Mouse (Mus musculus) adrenal gland, postnatal 0 days (tissue): Measurements from ENCODE around the gene Rbm14. TPM values are rescaled to one million over a fixed set of nuclear protein-coding genes. Genes with fewer than 3 reads are reported as not detected.

Experiments
- polyA plus RNA-seq: library from polyadenylated mRNA; unstranded; fragments of >200 nt; fragmentation: Nextera tagmentation; extraction: Ambion mirVana; gene quantifications from 2 replicates; pipeline ENCODE4 v1.2.1, GENCODE M21; 2015

Rbm14 gene
- 19.3 and 22.3 TPM in 2 replicates for polyA plus RNA-seq

GRCm38 (mm10) chr19:4811063-4811908 is at the start of gene Rbm14, which contains the start of gene Gm21992:
Rbm14 (minus strand) TSS chr19:4811634.
Gm21992 (minus strand) TSS chr19:4811612.

GRCm38 (mm10) chr19:4854552-4855469 is 43.4 kb upstream of the Rbm14 start, which contains the start of gene Ctsf:
Ctsf (plus strand) TSS chr19:4855130.

GRCm38 (mm10) chr19:4839149-4839548 is 27.7 kb upstream of the Rbm14 start, which contains the start of the genes Ccs and Ccdc87:
Ccs (minus strand) TSS chr19:4839332.
Ccdc87 (plus strand) TSS chr19:4839366.

GRCm38 (mm10) chr19:4793831-4794422 is 17.5 kb downstream of the Rbm14 start, which contains the start of gene Rbm4:
Rbm4 (minus strand) TSS chr19:4793901.

GRCm38 (mm10) chr19:4756193-4756911 is 55.1 kb downstream of the Rbm14 start, which contains the start of gene Rbm4b:
Rbm4b (plus strand) TSS chr19:4756497.

Other genes starting within 250 kb of the Rbm14 start
- 3.3 and 5.2 TPM in 2 replicates for gene Lrfn4, start 196.0 kb downstream of the Rbm14 start, polyA plus RNA-seq
- gene Rce1, start 186.0 kb downstream of the Rbm14 start, polyA plus RNA-seq, result 33.6 and 52.1 TPM in 2 replicates
- 2.2 and 3.2 TPM in 2 replicates for gene Gm960, start 113.0 kb downstream of the Rbm14 start, polyA plus RNA-seq
- gene Sptbn2, start 100.5 kb downstream of the Rbm14 start, polyA plus RNA-seq, result 0.61 and 1.9 TPM in 2 replicates
- gene Rbm4b, start 55.1 kb downstream of the Rbm14 start, polyA plus RNA-seq, result 28.0 and 39.4 TPM in 2 replicates
- gene Rbm4, start 17.7 kb downstream of the Rbm14 start, polyA plus RNA-seq, result 18.8 and 24.5 TPM in 2 replicates
- 13.2 and 19.4 TPM in 2 replicates for gene Gm21992, start within 50 bp of the Rbm14 start, polyA plus RNA-seq
- gene Ccs, start 27.7 kb upstream of the Rbm14 start, polyA plus RNA-seq, result 79.9 and 127 TPM in 2 replicates
- 0.08 and 0.10 TPM in 2 replicates for gene Ccdc87, start 27.7 kb upstream of the Rbm14 start, polyA plus RNA-seq
- gene Ctsf, start 43.5 kb upstream of the Rbm14 start, polyA plus RNA-seq, result 192 and 458 TPM in 2 replicates
- 2.4 and 3.2 TPM in 2 replicates for gene Actn3, start 66.3 kb upstream of the Rbm14 start, polyA plus RNA-seq
- 12.5 and 14.8 TPM in 2 replicates for gene Zdhhc24, start 67.0 kb upstream of the Rbm14 start, polyA plus RNA-seq
- 3.5 and 4.2 TPM in 2 replicates for gene Bbs1, start 95.0 kb upstream of the Rbm14 start, polyA plus RNA-seq
- 63.8 and 106 TPM in 2 replicates for gene Dpp3, start 116.7 kb upstream of the Rbm14 start, polyA plus RNA-seq
- 1.9 and 2.9 TPM in 2 replicates for gene Peli3, start 131.5 kb upstream of the Rbm14 start, polyA plus RNA-seq
- gene Mrpl11, start 150.5 kb upstream of the Rbm14 start, polyA plus RNA-seq, result 136 and 156 TPM in 2 replicates
- 0.07 TPM in 1 of 2 replicates, not detected in the other for gene Npas4, start 178.7 kb upstream of the Rbm14 start, polyA plus RNA-seq
- 0.57 and 1.9 TPM in 2 replicates for gene Slc29a2, start 212.2 kb upstream of the Rbm14 start, polyA plus RNA-seq
- gene B4gat1, start 227.2 kb upstream of the Rbm14 start, polyA plus RNA-seq, result 45.2 and 51.4 TPM in 2 replicates
- gene AC124502.3, start 227.3 kb upstream of the Rbm14 start, polyA plus RNA-seq, result 0.20 and 1.6 TPM in 2 replicates
- gene Brms1, start 229.7 kb upstream of the Rbm14 start, polyA plus RNA-seq, result 36.1 and 44.9 TPM in 2 replicates
- gene Rin1, start 238.8 kb upstream of the Rbm14 start, polyA plus RNA-seq, result 1.1 and 1.5 TPM in 2 replicates